Mouse (Mus musculus): Measurements from ENCODE around the gene Pafah1b3. TPM values are rescaled to one million over a fixed set of nuclear protein-coding genes. Genes with fewer than 3 reads are reported as not detected.

Pafah1b3 gene
- polyA plus RNA-seq, 1 experiment from 2014 or later, result 556 TPM

- no peak overlapping the region for H3K4me3 ChIP-seq (replicated peaks; ENCODE audit: low read length)
- WGBS, result 78% methylated on average over 9 of the region's 10 CpGs
- no peak for ATAC-seq
These were observed 4.5 kb downstream of the Pafah1b3 start for GRCm38 (mm10) chr7:25293191-25293739.

GRCm38 (mm10) chr7:25292107-25292506 lies 5.7 kb downstream of the Pafah1b3 start:
- H3K9ac ChIP-seq (replicated peaks; ENCODE audit: low read depth, low read length), result no peak overlapping the region
- peaks cover 22% of the 10 kb centered on the region for H3K4me1 ChIP-seq (replicated peaks; ENCODE audit: control insufficient read depth, insufficient read depth, low read length)
- H3K4me2 ChIP-seq (ENCODE audit: low read length), result no peak overlapping the region
- H3K9me3 ChIP-seq (ENCODE audit: control insufficient read depth, low read length), result no peaks in the 10 kb centered on the region
- peaks cover 56% of the 10 kb centered on the region for H3K36me3 ChIP-seq (ENCODE audit: control insufficient read depth, insufficient read depth)
- no peak for ATAC-seq
- 55% methylated on average over 7 of the region's 7 CpGs for WGBS
- no peaks in the 10 kb centered on the region for H3K27me3 ChIP-seq (replicated peaks; ENCODE audit: control insufficient read depth, insufficient read depth, low read length)
- H3K4me3 ChIP-seq (replicated peaks; ENCODE audit: low read length), result no peak overlapping the region
- H3K27ac ChIP-seq (ENCODE audit: low read length), result no peak overlapping the region

More at GRCm38 (mm10) chr7:25293191-25293739, 4.5 kb downstream of the Pafah1b3 start:
- Histone ChIP-seq H3K4me1 (replicated peaks; ENCODE audit: control insufficient read depth, insufficient read depth, low read length) (peaks cover 26% of the 10 kb centered on the region), H3K4me2 (ENCODE audit: low read length) (no peak overlapping the region), H3K27me3 (replicated peaks; ENCODE audit: control insufficient read depth, insufficient read depth, low read length) (no peaks in the 10 kb centered on the region), H3K9ac (replicated peaks; ENCODE audit: low read depth, low read length) (no peak overlapping the region), H3K9me3 (ENCODE audit: control insufficient read depth, low read length) (no peaks in the 10 kb centered on the region), H3K36me3 (ENCODE audit: control insufficient read depth, insufficient read depth) (peaks cover 44% of the 10 kb centered on the region), H3K27ac (ENCODE audit: low read length) (no peak overlapping the region)

- Histone ChIP-seq H3K36me3 (ENCODE audit: control insufficient read depth, insufficient read depth) (peaks cover 64% of the 10 kb centered on the region), H3K27me3 (replicated peaks; ENCODE audit: control insufficient read depth, insufficient read depth, low read length) (no peaks in the 10 kb centered on the region), H3K4me2 (ENCODE audit: low read length) (no peak overlapping the region), H3K9ac (replicated peaks; ENCODE audit: low read depth, low read length) (no peak overlapping the region), H3K9me3 (ENCODE audit: control insufficient read depth, low read length) (no peaks in the 10 kb centered on the region), H3K4me3 (replicated peaks; ENCODE audit: low read length) (no peak overlapping the region), H3K27ac (ENCODE audit: low read length) (no peak overlapping the region), H3K4me1 (replicated peaks; ENCODE audit: control insufficient read depth, insufficient read depth, low read length) (peaks cover 12% of the 10 kb centered on the region)
- peak; percentile 21; the same call in 1 of the 2 replicates for ATAC-seq
- WGBS, result 68% methylated on average over 2 of the region's 2 CpGs
These were observed 6.9 kb downstream of the Pafah1b3 start for GRCm38 (mm10) chr7:25290911-25291310.

GRCm38 (mm10) chr7:25290463-25290862 lies 7.3 kb downstream of the Pafah1b3 start:
- peaks cover 64% of the 10 kb centered on the region for H3K36me3 ChIP-seq (ENCODE audit: control insufficient read depth, insufficient read depth)
- no peak overlapping the region for H3K4me2 ChIP-seq (ENCODE audit: low read length)
- H3K9ac ChIP-seq (replicated peaks; ENCODE audit: low read depth, low read length), result no peak overlapping the region
- H3K4me1 ChIP-seq (replicated peaks; ENCODE audit: control insufficient read depth, insufficient read depth, low read length), result peaks cover 8% of the 10 kb centered on the region
- no peaks in the 10 kb centered on the region for H3K9me3 ChIP-seq (ENCODE audit: control insufficient read depth, low read length)
- no peak overlapping the region for H3K27ac ChIP-seq (ENCODE audit: low read length)
- H3K4me3 ChIP-seq (replicated peaks; ENCODE audit: low read length), result no peak overlapping the region
- no peak for ATAC-seq
- no peaks in the 10 kb centered on the region for H3K27me3 ChIP-seq (replicated peaks; ENCODE audit: control insufficient read depth, insufficient read depth, low read length)
- 90% methylated on average over 1 of the region's 1 CpGs for WGBS

- Histone ChIP-seq H3K4me3 (replicated peaks; ENCODE audit: low read length) (no peak overlapping the region), H3K27me3 (replicated peaks; ENCODE audit: control insufficient read depth, insufficient read depth, low read length) (no peaks in the 10 kb centered on the region), H3K4me1 (replicated peaks; ENCODE audit: control insufficient read depth, insufficient read depth, low read length) (peaks cover 7% of the 10 kb centered on the region), H3K27ac (ENCODE audit: low read length) (no peak overlapping the region), H3K9me3 (ENCODE audit: control insufficient read depth, low read length) (no peaks in the 10 kb centered on the region), H3K4me2 (ENCODE audit: low read length) (no peak overlapping the region), H3K36me3 (ENCODE audit: control insufficient read depth, insufficient read depth) (peaks cover 66% of the 10 kb centered on the region), H3K9ac (replicated peaks; ENCODE audit: low read depth, low read length) (no peak overlapping the region)
- 95% methylated on average over 3 of the region's 3 CpGs for WGBS
- no peak for ATAC-seq
These were observed 7.9 kb downstream of the Pafah1b3 start for GRCm38 (mm10) chr7:25289925-25290324.

- Histone ChIP-seq H3K9me3 (ENCODE audit: control insufficient read depth, low read length) (no peaks in the 10 kb centered on the region), H3K9ac (replicated peaks; ENCODE audit: low read depth, low read length) (no peak overlapping the region), H3K4me1 (replicated peaks; ENCODE audit: control insufficient read depth, insufficient read depth, low read length) (peaks cover 19% of the 10 kb centered on the region), H3K4me3 (replicated peaks; ENCODE audit: low read length) (no peak overlapping the region), H3K36me3 (ENCODE audit: control insufficient read depth, insufficient read depth) (peaks cover 59% of the 10 kb centered on the region), H3K27me3 (replicated peaks; ENCODE audit: control insufficient read depth, insufficient read depth, low read length) (no peaks in the 10 kb centered on the region), H3K4me2 (ENCODE audit: low read length) (no peak overlapping the region), H3K27ac (ENCODE audit: low read length) (no peak overlapping the region)
- ATAC-seq, result no peak
- 95% methylated on average over 3 of the region's 3 CpGs for WGBS
These were observed 9.1 kb downstream of the Pafah1b3 start for GRCm38 (mm10) chr7:25288721-25289120.

GRCm38 (mm10) chr7:25288011-25288410 lies 9.8 kb downstream of the Pafah1b3 start:
- ATAC-seq, result no peak
- 94% methylated on average over 12 of the region's 12 CpGs for WGBS
- H3K4me1 ChIP-seq (replicated peaks; ENCODE audit: control insufficient read depth, insufficient read depth, low read length), result peaks cover 26% of the 10 kb centered on the region

GRCm38 (mm10) chr7:25286989-25287388 lies 10.8 kb downstream of the Pafah1b3 start:
- H3K4me1 ChIP-seq (replicated peaks; ENCODE audit: control insufficient read depth, insufficient read depth, low read length), result peaks cover 24% of the 10 kb centered on the region
- ATAC-seq, result no peak
- H3K9ac ChIP-seq (replicated peaks; ENCODE audit: low read depth, low read length), result no peak overlapping the region
- no peak overlapping the region for H3K27ac ChIP-seq (ENCODE audit: low read length)
- H3K4me3 ChIP-seq (replicated peaks; ENCODE audit: low read length), result no peak overlapping the region
- H3K36me3 ChIP-seq (ENCODE audit: control insufficient read depth, insufficient read depth), result peaks cover 50% of the 10 kb centered on the region
- 82% methylated on average over 8 of the region's 8 CpGs for WGBS
- no peaks in the 10 kb centered on the region for H3K27me3 ChIP-seq (replicated peaks; ENCODE audit: control insufficient read depth, insufficient read depth, low read length)
- H3K4me2 ChIP-seq (ENCODE audit: low read length), result no peak overlapping the region
- H3K9me3 ChIP-seq (ENCODE audit: control insufficient read depth, low read length), result no peaks in the 10 kb centered on the region

More at GRCm38 (mm10) chr7:25288011-25288410, 9.8 kb downstream of the Pafah1b3 start:
- no peak overlapping the region for H3K4me3 ChIP-seq (replicated peaks; ENCODE audit: low read length)
- H3K27ac ChIP-seq (ENCODE audit: low read length), result no peak overlapping the region
- H3K9me3 ChIP-seq (ENCODE audit: control insufficient read depth, low read length), result no peaks in the 10 kb centered on the region
- no peak overlapping the region for H3K9ac ChIP-seq (replicated peaks; ENCODE audit: low read depth, low read length)
- H3K36me3 ChIP-seq (ENCODE audit: control insufficient read depth, insufficient read depth), result peaks cover 59% of the 10 kb centered on the region
- H3K27me3 ChIP-seq (replicated peaks; ENCODE audit: control insufficient read depth, insufficient read depth, low read length), result no peaks in the 10 kb centered on the region
- H3K4me2 ChIP-seq (ENCODE audit: low read length), result no peak overlapping the region

- H3K36me3 ChIP-seq (ENCODE audit: control insufficient read depth, insufficient read depth), result peaks cover 48% of the 10 kb centered on the region
- H3K9ac ChIP-seq (replicated peaks; ENCODE audit: low read depth, low read length), result no peak overlapping the region
- no peaks in the 10 kb centered on the region for H3K27me3 ChIP-seq (replicated peaks; ENCODE audit: control insufficient read depth, insufficient read depth, low read length)
- WGBS, result 80% methylated on average over 20 of the region's 20 CpGs
- H3K4me1 ChIP-seq (replicated peaks; ENCODE audit: control insufficient read depth, insufficient read depth, low read length), result peaks cover 33% of the 10 kb centered on the region
- H3K27ac ChIP-seq (ENCODE audit: low read length), result no peak overlapping the region
- H3K4me2 ChIP-seq (ENCODE audit: low read length), result no peak overlapping the region
- ATAC-seq, result no peak
- no peaks in the 10 kb centered on the region for H3K9me3 ChIP-seq (ENCODE audit: control insufficient read depth, low read length)
- no peak overlapping the region for H3K4me3 ChIP-seq (replicated peaks; ENCODE audit: low read length)
These were observed 12.1 kb downstream of the Pafah1b3 start for GRCm38 (mm10) chr7:25285511-25286238.
